Comparison of ENCODE assay signal across 19 mouse cellular contexts in the genomic region with DNA sequence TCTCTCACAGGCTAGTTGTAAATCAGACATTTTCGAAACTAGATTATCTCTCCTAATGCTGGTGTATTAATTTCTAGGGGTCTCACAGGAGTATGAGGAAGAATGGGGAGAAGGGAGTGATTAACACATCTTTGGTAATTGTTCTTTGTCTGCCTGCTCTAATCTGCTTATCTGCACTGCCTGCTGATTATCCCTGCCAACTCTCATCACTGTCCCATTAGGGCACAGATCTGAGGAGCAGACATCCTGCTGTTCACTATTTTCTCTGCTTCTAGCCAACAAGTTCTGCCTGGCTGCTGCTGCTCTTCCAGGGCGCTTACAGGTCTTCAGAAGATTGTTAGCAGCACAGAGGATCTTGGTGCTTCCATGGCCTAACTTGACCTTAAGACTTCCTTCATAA.
A peak's percentile ranks its signal among the peaks of the same experiment; 100 is the strongest.
DNase-seq lines count a peak whose midpoint lies in the region; ATAC-seq lines count a peak whose summit lies in the region.
"Had no signal": no experiment of that assay in that cellular context is flagged by ENCODE, and none has a peak within 500 bp of the region (broad histone marks: within the 10 kb centered on the region; RNA-seq: fewer than 3 reads in every experiment).

No protein-coding gene starts in this region.

- no peaks in the 10 kb centered on the region for H3K9me3 ChIP-seq in midbrain, embryonic 13.5 days
- no peaks in the 10 kb centered on the region for H3K9me3 ChIP-seq in midbrain, embryonic 11.5 days (ENCODE audit: control insufficient read depth, low read length)
- no peaks in the 10 kb centered on the region for H3K9me3 ChIP-seq in forebrain, embryonic 16.5 days (ENCODE audit: control insufficient read depth, low read length)
- H3K9me3 ChIP-seq: embryonic facial prominence, embryonic 13.5 days; limb, embryonic 15.5 days; liver, embryonic 15.5 days; midbrain, embryonic 10.5 days; neural tube, embryonic 15.5 days had no signal

- no peak overlapping the region for H3K9ac ChIP-seq in midbrain, embryonic 13.5 days (replicated peaks)
- no peak overlapping the region for H3K9ac ChIP-seq in midbrain, embryonic 11.5 days (ENCODE audit: low read length)
- no peak overlapping the region for H3K9ac ChIP-seq in forebrain, embryonic 16.5 days (replicated peaks; ENCODE audit: low read depth, low read length)
- H3K9ac ChIP-seq: embryonic facial prominence, embryonic 13.5 days; limb, embryonic 15.5 days; liver, embryonic 15.5 days; neural tube, embryonic 15.5 days had no signal

- DNase-seq in heart, adult 11 months, result peak; percentile 52
- DNase-seq in heart, adult 18-20 months, result no peak
- no peak for DNase-seq in midbrain, embryonic 11.5 days (ENCODE audit: low spot score, missing footprints)
- DNase-seq in adrenal gland, postnatal 36 days, result no peak
- DNase-seq in embryo, embryonic 10 days (ENCODE audit: low spot score), result no peak
- DNase-seq: adrenal gland, postnatal 10 days; cerebellum, adult 8-10 months; gastrocnemius, postnatal 25 days; kidney, adult 11 months had no signal

- H3K4me1 ChIP-seq in midbrain, embryonic 13.5 days (replicated peaks), result no peaks in the 10 kb centered on the region
- H3K4me1 ChIP-seq in midbrain, embryonic 11.5 days (ENCODE audit: control insufficient read depth, insufficient read depth, low read length), result no peaks in the 10 kb centered on the region
- H3K4me1 ChIP-seq in forebrain, embryonic 16.5 days (replicated peaks; ENCODE audit: control insufficient read depth, insufficient read depth, low read length), result no peaks in the 10 kb centered on the region
- H3K4me1 ChIP-seq: embryonic facial prominence, embryonic 13.5 days; limb, embryonic 15.5 days; liver, embryonic 15.5 days; neural tube, embryonic 15.5 days had no signal

- no peaks in the 10 kb centered on the region for H3K36me3 ChIP-seq in midbrain, embryonic 13.5 days
- H3K36me3 ChIP-seq in midbrain, embryonic 11.5 days (ENCODE audit: control insufficient read depth, insufficient read depth, low read length), result no peaks in the 10 kb centered on the region
- H3K36me3 ChIP-seq in forebrain, embryonic 16.5 days (ENCODE audit: control insufficient read depth, insufficient read depth), result no peaks in the 10 kb centered on the region
- H3K36me3 ChIP-seq: embryonic facial prominence, embryonic 13.5 days; limb, embryonic 15.5 days; liver, embryonic 15.5 days; midbrain, embryonic 10.5 days; neural tube, embryonic 15.5 days had no signal

- 26% methylated on average over 2 of the region's 2 CpGs for WGBS in midbrain, embryonic 13.5 days
- WGBS in midbrain, embryonic 11.5 days, result 24% methylated on average over 2 of the region's 2 CpGs
- WGBS in forebrain, embryonic 16.5 days, result 25% methylated on average over 2 of the region's 2 CpGs

- no peak overlapping the region for H3K4me2 ChIP-seq in midbrain, embryonic 13.5 days (replicated peaks)
- no peak overlapping the region for H3K4me2 ChIP-seq in midbrain, embryonic 11.5 days
- H3K4me2 ChIP-seq in forebrain, embryonic 16.5 days (ENCODE audit: low read length), result no peak overlapping the region
- H3K4me2 ChIP-seq: embryonic facial prominence, embryonic 13.5 days; limb, embryonic 15.5 days; liver, embryonic 15.5 days; neural tube, embryonic 15.5 days had no signal

- 0 out of 2 replicates have a peak, but pooled peaks have one; percentile 34 for ATAC-seq in midbrain, embryonic 13.5 days
- ATAC-seq in midbrain, embryonic 11.5 days (ENCODE audit: low FRiP score), result no peak
- ATAC-seq in forebrain, embryonic 16.5 days, result 0 out of 2 replicates have a peak, but pooled peaks have one; percentile 50
- ATAC-seq: activated CD4-positive, CD25-positive, alpha-beta regulatory T cell, adult 4 months; Patski had no signal

- H3K27ac ChIP-seq in midbrain, embryonic 13.5 days, result no peak overlapping the region
- H3K27ac ChIP-seq in midbrain, embryonic 11.5 days (ENCODE audit: low read depth, low read length), result no peak overlapping the region
- H3K27ac ChIP-seq in forebrain, embryonic 16.5 days (ENCODE audit: low read length), result no peak overlapping the region
- H3K27ac ChIP-seq: embryonic facial prominence, embryonic 13.5 days; limb, embryonic 15.5 days; liver, embryonic 15.5 days; macrophage; midbrain, embryonic 10.5 days; neural tube, embryonic 15.5 days had no signal

- no peak overlapping the region for H3K4me3 ChIP-seq in midbrain, embryonic 13.5 days (replicated peaks)
- H3K4me3 ChIP-seq in midbrain, embryonic 11.5 days (ENCODE audit: low read depth, low read length), result no peak overlapping the region
- no peak overlapping the region for H3K4me3 ChIP-seq in forebrain, embryonic 16.5 days (replicated peaks; ENCODE audit: low read length)
- H3K4me3 ChIP-seq: embryonic facial prominence, embryonic 13.5 days; limb, embryonic 15.5 days; liver, embryonic 15.5 days; midbrain, embryonic 10.5 days; neural tube, embryonic 15.5 days had no signal

- no peaks in the 10 kb centered on the region for H3K27me3 ChIP-seq in midbrain, embryonic 13.5 days
- H3K27me3 ChIP-seq in midbrain, embryonic 11.5 days (ENCODE audit: control insufficient read depth, insufficient read depth, low read length), result no peaks in the 10 kb centered on the region
- no peaks in the 10 kb centered on the region for H3K27me3 ChIP-seq in forebrain, embryonic 16.5 days (replicated peaks; ENCODE audit: control insufficient read depth, insufficient read depth, low read length)
- H3K27me3 ChIP-seq: embryonic facial prominence, embryonic 13.5 days; limb, embryonic 15.5 days; liver, embryonic 15.5 days; neural tube, embryonic 15.5 days; Patski had no signal
